Mouse (Mus musculus) layer of hippocampus, adult 18-20 months (tissue): Measurements from ENCODE around the gene Zfhx2. TPM values are rescaled to one million over a fixed set of nuclear protein-coding genes. Genes with fewer than 3 reads are reported as not detected.

Source experiments
- DNase-seq, 2 experiments: peaks; one replicate each; pipeline ENCODE4 v3.0.0; 2022; ENCODE audit warnings: low spot score in 2 of 2
- long read RNA-seq: library from polyadenylated mRNA; stranded (forward); transcript quantifications from one replicate; pipeline ENCODE4 v2.0.0, GENCODE M21; 2021
- total RNA-seq, 2 experiments: library from RNA; stranded (reverse); gene quantifications; 2 replicates each; pipeline ENCODE4 v1.2.3; 2021

Gene Zfhx2
- 10 to 100 TPM; 52.9 to 58.5 TPM for total RNA-seq
- long read RNA-seq, partial matches to known transcripts, result 11 of 17 reads
- long read RNA-seq, other reads (novel, unspliced or antisense), result 6 of 17 reads

GRCm38 (mm10) chr14:55092011-55092577 lies at the start of gene Zfhx2:
Zfhx2 (minus strand) TSS chr14:55092324.
- peak; percentile 96 to 98 for DNase-seq

- DNase-seq, result no peak
Observed at GRCm38 (mm10) chr14:55139313-55139712, 47.2 kb upstream of the Zfhx2 start.

- no peak for DNase-seq
Observed at GRCm38 (mm10) chr14:55135676-55136075, 43.6 kb upstream of the Zfhx2 start.

- DNase-seq, result peak in 1 of 2 experiments; percentile 57
Observed at GRCm38 (mm10) chr14:55126521-55126920, 34.4 kb upstream of the Zfhx2 start.

GRCm38 (mm10) chr14:55125711-55126110 lies 33.6 kb upstream of the Zfhx2 start:
- DNase-seq, result no peak

GRCm38 (mm10) chr14:55122359-55122758 lies 30.2 kb upstream of the Zfhx2 start:
- no peak for DNase-seq

- DNase-seq, result peak in 1 of 2 experiments; percentile 66
Observed at GRCm38 (mm10) chr14:55121947-55122346, 29.8 kb upstream of the Zfhx2 start.

GRCm38 (mm10) chr14:55119421-55120134 lies 27.5 kb upstream of the Zfhx2 start:
- no peak for DNase-seq

- DNase-seq, result peak in 1 of 2 experiments; percentile 53
Observed at GRCm38 (mm10) chr14:55118852-55119251, 26.7 kb upstream of the Zfhx2 start.

GRCm38 (mm10) chr14:55116425-55117200 lies 24.5 kb upstream of the Zfhx2 start, which contains the start of gene Jph4:
Jph4 (minus strand) TSS chr14:55116935.
- DNase-seq, result peak in 1 of 2 experiments; percentile 83

GRCm38 (mm10) chr14:55115846-55116245 lies 23.7 kb upstream of the Zfhx2 start:
- DNase-seq, result peak in 1 of 2 experiments; percentile 31

GRCm38 (mm10) chr14:55114759-55115701 lies 22.9 kb upstream of the Zfhx2 start:
- DNase-seq, result peak in 1 of 2 experiments; percentile 70

GRCm38 (mm10) chr14:55113975-55114645 lies 22.0 kb upstream of the Zfhx2 start:
- DNase-seq, result no peak

- no peak for DNase-seq
Observed at GRCm38 (mm10) chr14:55113351-55113974, 21.3 kb upstream of the Zfhx2 start.

- no peak for DNase-seq
Observed at GRCm38 (mm10) chr14:55111720-55112119, 19.6 kb upstream of the Zfhx2 start.

GRCm38 (mm10) chr14:55110076-55110475 lies 18.0 kb upstream of the Zfhx2 start:
- DNase-seq, result no peak

- DNase-seq, result no peak
Observed at GRCm38 (mm10) chr14:55109048-55109873, 17.1 kb upstream of the Zfhx2 start.

- DNase-seq, result peak; percentile 89 to 92
Observed at GRCm38 (mm10) chr14:55108202-55108870, 16.2 kb upstream of the Zfhx2 start.
